Mouse (Mus musculus): ENCODE measurements around the gene Exosc2. TPM values are rescaled to one million over a fixed set of nuclear protein-coding genes. Genes with fewer than 3 reads are reported as not detected.
"Not testable (repeated sequence)": the region's sequence is repeated elsewhere in the genome, so short reads cannot be mapped to it uniquely, and the experiment has no call there.

Exosc2 gene
- total and polyA plus RNA-seq, 2 experiments from 2014 or later: 33.4 to 34.0 TPM

DNA sequence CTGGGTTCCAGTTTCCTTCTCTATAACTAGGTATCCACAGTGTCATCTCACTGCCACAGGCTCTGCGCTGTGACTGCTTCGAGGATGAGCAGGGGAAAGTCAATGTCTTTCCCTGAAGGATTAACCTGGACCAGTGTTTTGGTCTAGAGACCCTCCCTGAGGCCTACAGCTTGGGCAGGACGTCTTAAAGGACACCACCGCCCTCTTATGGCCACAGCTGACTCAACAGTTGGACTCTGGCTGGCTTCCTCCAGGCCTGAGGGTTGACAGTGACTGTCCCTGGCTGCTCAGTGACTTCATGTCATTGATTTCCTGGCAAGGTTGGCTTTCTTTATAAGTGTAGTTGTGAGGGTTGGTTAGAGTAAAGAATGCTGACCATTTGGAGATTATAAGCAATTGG is 3.2 kb upstream of the Exosc2 start:
- no peak for DNase-seq
- WGBS: 20% methylated on average over 4 of the region's 4 CpGs
- Histone ChIP-seq H3K9ac (no peak overlapping the region), H3K4me3 (ENCODE audit: low read depth, low read length) (no peak overlapping the region), H3K9me3 (ENCODE audit: low read length) (no peaks in the 10 kb centered on the region), H3K27ac (ENCODE audit: low read depth, low read length) (no peak overlapping the region), H3K4me2 (ENCODE audit: low read depth) (no peak overlapping the region), H3K27me3 (ENCODE audit: insufficient read depth, low read length) (peaks cover 6% of the 10 kb centered on the region; the same call in 1 of the 2 replicates), H3K4me1 (ENCODE audit: insufficient read depth) (no peaks in the 10 kb centered on the region), H3K36me3 (ENCODE audit: insufficient read depth) (no peaks in the 10 kb centered on the region)
- peak; percentile 54 for TF ChIP-seq CTCF (IDR thresholded peaks at IDR 0.05; ENCODE audit: low read depth)
- ATAC-seq: no peak

DNA sequence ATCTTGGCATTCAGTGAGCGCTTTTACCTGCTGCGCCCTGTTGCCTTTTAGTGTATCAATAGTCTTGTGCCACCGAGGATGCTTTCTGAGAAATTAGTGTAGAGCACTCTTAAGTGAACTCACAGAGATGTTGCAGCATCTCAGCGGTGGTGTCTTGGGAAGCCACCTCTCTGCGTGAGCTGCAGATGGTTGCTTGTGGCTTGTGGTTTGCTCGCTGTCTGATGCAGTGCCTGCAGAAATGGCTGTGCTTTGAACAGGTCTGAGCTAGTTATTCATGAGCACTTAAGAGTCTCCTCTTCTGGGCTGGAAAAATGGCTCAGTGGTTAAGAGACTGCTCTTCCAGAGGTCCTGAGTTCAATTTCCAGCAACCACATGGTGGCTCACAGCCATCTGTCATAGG is 8.1 kb downstream of the Exosc2 start:
- no peaks in the 10 kb centered on the region for H3K27me3 ChIP-seq (ENCODE audit: insufficient read depth, low read length)
- H3K4me3 ChIP-seq (ENCODE audit: low read depth, low read length): no peak overlapping the region
- no peak overlapping the region for H3K4me2 ChIP-seq (ENCODE audit: low read depth)
- peaks cover 62% of the 10 kb centered on the region for H3K36me3 ChIP-seq (ENCODE audit: insufficient read depth)
- no peak for ATAC-seq
- H3K4me1 ChIP-seq (ENCODE audit: insufficient read depth): no peaks in the 10 kb centered on the region
- DNase-seq: no peak
- WGBS: 93% methylated on average over 6 of the region's 6 CpGs
- no peak overlapping the region for H3K9ac ChIP-seq
- no peaks in the 10 kb centered on the region for H3K9me3 ChIP-seq (ENCODE audit: low read length)
- TF ChIP-seq CTCF (IDR thresholded peaks at IDR 0.05; ENCODE audit: low read depth): no peak
- no peak overlapping the region for H3K27ac ChIP-seq (ENCODE audit: low read depth, low read length)

- not testable (repeated sequence) for H3K4me2 ChIP-seq (ENCODE audit: low read depth); ATAC-seq; H3K9ac ChIP-seq; H3K27me3 ChIP-seq (ENCODE audit: insufficient read depth, low read length); DNase-seq; H3K9me3 ChIP-seq (ENCODE audit: low read length); H3K27ac ChIP-seq (ENCODE audit: low read depth, low read length); H3K4me1 ChIP-seq (ENCODE audit: insufficient read depth); H3K4me3 ChIP-seq (ENCODE audit: low read depth, low read length)
- 87% methylated on average over 15 of the region's 15 CpGs for WGBS
- H3K36me3 ChIP-seq (ENCODE audit: insufficient read depth): peaks cover 38% of the 10 kb centered on the region
Observed at GRCm38 (mm10) chr2:31681051-31681707, 10.7 kb downstream of the Exosc2 start.

DNA sequence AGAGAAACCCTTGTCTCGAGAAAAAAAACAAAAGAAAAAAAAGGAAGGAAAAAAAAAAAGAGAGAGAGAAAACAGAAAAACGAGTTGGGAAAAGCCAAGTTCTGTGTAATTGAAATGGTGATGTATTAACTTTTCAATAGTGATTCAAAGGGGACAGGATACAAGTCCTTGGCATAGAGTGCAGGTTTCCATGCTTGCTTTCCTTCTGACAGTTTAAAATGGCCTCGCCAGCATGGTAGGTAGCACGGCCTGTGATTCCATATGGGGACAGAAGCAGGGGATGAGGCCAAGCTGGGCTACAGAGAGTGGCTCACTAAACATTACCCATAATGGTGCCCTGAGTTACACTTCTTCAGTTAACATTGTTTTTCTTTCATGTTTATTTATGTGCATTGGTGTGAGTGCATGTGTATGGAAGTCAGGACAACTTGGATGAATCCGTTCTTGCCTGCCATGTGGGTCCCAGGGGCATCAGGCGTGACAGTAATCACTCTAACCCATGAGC is 11.3 kb downstream of the Exosc2 start:
- Histone ChIP-seq H3K4me1 (ENCODE audit: insufficient read depth) (no peaks in the 10 kb centered on the region), H3K9me3 (ENCODE audit: low read length) (no peaks in the 10 kb centered on the region), H3K27me3 (ENCODE audit: insufficient read depth, low read length) (no peaks in the 10 kb centered on the region), H3K36me3 (ENCODE audit: insufficient read depth) (peaks cover 32% of the 10 kb centered on the region), H3K27ac (ENCODE audit: low read depth, low read length) (no peak overlapping the region), H3K4me3 (ENCODE audit: low read depth, low read length) (no peak overlapping the region), H3K9ac (no peak overlapping the region), H3K4me2 (ENCODE audit: low read depth) (no peak overlapping the region)
- 92% methylated on average over 6 of the region's 6 CpGs for WGBS
- ATAC-seq (no peak), DNase-seq (no peak)
- no peak for TF ChIP-seq CTCF (IDR thresholded peaks at IDR 0.05; ENCODE audit: low read depth)

GRCm38 (mm10) chr2:31683666-31684065 is 13.2 kb downstream of the Exosc2 start:
- no peak overlapping the region for H3K27ac ChIP-seq (ENCODE audit: low read depth, low read length)
- ATAC-seq (no peak), DNase-seq (peak; percentile 85)
- no peaks in the 10 kb centered on the region for H3K9me3 ChIP-seq (ENCODE audit: low read length)
- peaks cover 16% of the 10 kb centered on the region for H3K36me3 ChIP-seq (ENCODE audit: insufficient read depth)
- TF ChIP-seq CTCF (IDR thresholded peaks at IDR 0.05; ENCODE audit: low read depth): peak; percentile 85
- no peak overlapping the region for H3K9ac ChIP-seq
- no peak overlapping the region for H3K4me3 ChIP-seq (ENCODE audit: low read depth, low read length)
- 30% methylated on average over 2 of the region's 2 CpGs for WGBS
- no peaks in the 10 kb centered on the region for H3K4me1 ChIP-seq (ENCODE audit: insufficient read depth)
- H3K4me2 ChIP-seq (ENCODE audit: low read depth): no peak overlapping the region
- H3K27me3 ChIP-seq (ENCODE audit: insufficient read depth, low read length): no peaks in the 10 kb centered on the region

DNA sequence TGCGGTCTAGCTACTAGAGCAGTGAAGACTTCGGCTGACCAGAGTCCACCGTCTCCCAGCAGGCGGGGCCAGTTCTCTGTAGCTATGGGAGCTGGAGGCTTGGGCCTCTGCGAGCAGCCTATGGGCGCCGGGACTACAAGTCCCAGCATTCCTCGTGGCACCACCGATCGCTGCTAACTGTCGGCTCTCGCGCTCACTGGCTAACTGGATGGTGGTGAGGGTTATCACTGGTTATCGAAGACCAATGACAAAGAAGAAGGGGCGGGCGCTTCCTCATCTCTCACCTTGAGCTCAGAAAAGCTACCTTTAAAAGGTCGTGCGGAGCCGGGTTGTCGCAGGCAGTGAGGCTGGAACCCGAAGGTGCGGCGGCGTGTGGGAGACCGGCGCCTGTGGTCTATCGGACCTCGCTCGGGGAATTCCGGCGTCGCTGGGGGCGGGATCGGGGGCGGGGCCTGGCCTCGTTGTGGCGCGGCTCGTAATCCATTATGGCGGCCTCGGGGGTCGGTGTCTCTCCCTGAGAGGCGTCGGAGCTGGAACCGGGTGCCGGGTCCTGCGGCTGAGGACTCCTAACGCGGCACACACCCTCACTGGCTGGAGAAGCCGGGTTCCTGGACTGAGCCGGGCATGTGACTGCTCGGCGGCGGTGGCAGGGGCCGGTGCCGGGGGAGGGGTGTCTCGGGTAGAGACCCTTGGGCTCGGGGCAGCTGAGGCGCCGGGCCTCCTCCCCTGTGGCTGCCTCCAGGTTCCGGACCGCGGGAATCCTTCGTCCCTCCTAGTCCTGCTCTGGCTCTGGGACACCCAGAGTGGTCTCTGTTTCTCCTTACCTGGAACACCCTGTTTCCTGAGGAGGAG is 17.8 kb downstream of the Exosc2 start, which contains the start of gene Abl1:
TSS of gene Abl1 (plus strand) at position 303 of the 852 bp plus-strand sequence.
- peak within 1 kb of the TSS; percentile 93 for H3K27ac ChIP-seq (ENCODE audit: low read depth, low read length)
- TF ChIP-seq CTCF (IDR thresholded peaks at IDR 0.05; ENCODE audit: low read depth): peak; percentile 54
- peak within 1 kb of the TSS; percentile 88 for H3K4me3 ChIP-seq (ENCODE audit: low read depth, low read length)
- H3K4me2 ChIP-seq (ENCODE audit: low read depth): peak within 1 kb of the TSS; percentile 72
- H3K9ac ChIP-seq: peak within 1 kb of the TSS; percentile 88
- peaks cover 25% of the 10 kb centered on the region for H3K4me1 ChIP-seq (ENCODE audit: insufficient read depth)
- ATAC-seq (peak; percentile 100), DNase-seq (peak; percentile 97)
- H3K9me3 ChIP-seq (ENCODE audit: low read length): no peaks in the 10 kb centered on the region
- H3K36me3 ChIP-seq (ENCODE audit: insufficient read depth): no peaks in the 10 kb centered on the region
- 1% methylated on average over 64 of the region's 64 CpGs for WGBS
- no peaks in the 10 kb centered on the region for H3K27me3 ChIP-seq (ENCODE audit: insufficient read depth, low read length)

DNA sequence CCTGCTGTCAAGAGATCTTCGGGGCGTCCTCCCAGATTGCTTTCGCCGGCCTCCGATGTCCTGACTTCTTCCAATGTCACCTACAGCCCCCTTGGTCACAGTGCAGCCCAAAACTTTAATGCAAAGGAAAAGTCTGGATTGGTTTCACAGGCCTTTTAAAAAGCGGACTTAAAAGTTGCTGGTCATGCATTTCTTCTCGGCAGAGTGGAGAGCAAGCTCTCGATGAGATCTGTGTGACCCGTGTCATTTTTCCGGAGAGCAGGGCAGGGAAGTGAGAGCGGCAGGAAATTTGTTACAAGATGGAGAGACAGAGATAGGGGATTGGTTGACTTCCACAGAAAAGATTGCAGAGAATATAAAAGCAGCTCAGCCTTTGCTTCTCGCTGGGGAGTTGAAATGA is 18.5 kb downstream of the Exosc2 start:
- no peak for TF ChIP-seq CTCF (IDR thresholded peaks at IDR 0.05; ENCODE audit: low read depth)
- H3K4me3 ChIP-seq (ENCODE audit: low read depth, low read length): peak overlapping the region; percentile 88
- peak overlapping the region; percentile 88 for H3K9ac ChIP-seq
- H3K4me2 ChIP-seq (ENCODE audit: low read depth): peak overlapping the region; percentile 72
- no peaks in the 10 kb centered on the region for H3K36me3 ChIP-seq (ENCODE audit: insufficient read depth)
- WGBS: 2% methylated on average over 12 of the region's 12 CpGs
- peak; percentile 13 for DNase-seq
- H3K27me3 ChIP-seq (ENCODE audit: insufficient read depth, low read length): no peaks in the 10 kb centered on the region
- ATAC-seq: no peak
- no peaks in the 10 kb centered on the region for H3K9me3 ChIP-seq (ENCODE audit: low read length)
- peaks cover 25% of the 10 kb centered on the region for H3K4me1 ChIP-seq (ENCODE audit: insufficient read depth)
- no peak overlapping the region for H3K27ac ChIP-seq (ENCODE audit: low read depth, low read length)
